Mouse (Mus musculus) adrenal gland, adult 18-20 months (tissue): ENCODE data around the gene Itfg2. TPM values are rescaled to one million over a fixed set of nuclear protein-coding genes. Genes with fewer than 3 reads are reported as not detected.
"Not testable (repeated sequence)": the region's sequence is repeated elsewhere in the genome, so short reads cannot be mapped to it uniquely, and the experiment has no call there.

Experiments used
- DNase-seq, 2 experiments: peaks; one replicate each; pipeline ENCODE4 v3.0.0; 2021 to 2022; ENCODE audit warnings: low spot score in 2 of 2
- total RNA-seq, 2 experiments: library from RNA; stranded (reverse); gene quantifications; 1 replicate in 1 of 2; 2 replicates in 1 of 2; pipeline ENCODE4 v1.2.3; 2021

Gene Itfg2
- total RNA-seq, 2 experiments from 2014 or later: 16.4 to 27.2 TPM

- DNase-seq: no peak
Measured at GRCm38 (mm10) chr6:128389185-128389584, 35.5 kb downstream of the Itfg2 start.

- no peak for DNase-seq
Measured at GRCm38 (mm10) chr6:128385026-128385425, 39.7 kb downstream of the Itfg2 start.

- DNase-seq: no peak
Measured at GRCm38 (mm10) chr6:128383752-128384151, 41.0 kb downstream of the Itfg2 start.

GRCm38 (mm10) chr6:128381254-128381653, 43.5 kb downstream of the Itfg2 start:
- DNase-seq: no peak

- DNase-seq: not testable (repeated sequence)
Measured at GRCm38 (mm10) chr6:128380594-128381167, 44.0 kb downstream of the Itfg2 start.

- no peak for DNase-seq
Measured at GRCm38 (mm10) chr6:128379636-128380035, 45.1 kb downstream of the Itfg2 start.

GRCm38 (mm10) chr6:128376371-128377085, 48.2 kb downstream of the Itfg2 start:
- DNase-seq: no peak

GRCm38 (mm10) chr6:128375192-128375591, 49.5 kb downstream of the Itfg2 start, which contains the start of the genes Tex52 and Gm44596:
TSS of gene Tex52 (plus strand) at chr6:128375456.
TSS of gene Gm44596 (plus strand) at chr6:128375503.
- DNase-seq: no peak

- no peak for DNase-seq
Measured at GRCm38 (mm10) chr6:128370040-128370439, 54.7 kb downstream of the Itfg2 start.

GRCm38 (mm10) chr6:128366466-128366865, 58.3 kb downstream of the Itfg2 start:
- DNase-seq: no peak

GRCm38 (mm10) chr6:128364721-128365120, 60.0 kb downstream of the Itfg2 start:
- DNase-seq: no peak

- DNase-seq: no peak
Measured at GRCm38 (mm10) chr6:128363007-128363825, 61.5 kb downstream of the Itfg2 start.

GRCm38 (mm10) chr6:128362381-128363006, 62.2 kb downstream of the Itfg2 start, which contains the start of the genes Rhno1 and Foxm1:
TSS of gene Rhno1 (minus strand) at chr6:128362911.
TSS of gene Foxm1 (plus strand) at chr6:128362967.
- DNase-seq: peak; percentile 80 to 85

GRCm38 (mm10) chr6:128361901-128362300, 62.8 kb downstream of the Itfg2 start:
- no peak for DNase-seq

Other genes with a start within 250 kb of the Itfg2 start
- gene Tead4, start 124.1 kb downstream of the Itfg2 start, total RNA-seq: 1 to 10 TPM; 2.6 to 3.8 TPM
- 10 to 100 TPM; 22.0 to 36.4 TPM for gene Tulp3, start 69.1 kb downstream of the Itfg2 start, total RNA-seq
- 10 to 100 TPM; 13.9 to 15.3 TPM for gene Rhno1, start 62.0 kb downstream of the Itfg2 start, total RNA-seq
- 1 to 10 TPM; 1.8 to 1.9 TPM for gene Foxm1, start 62.0 kb downstream of the Itfg2 start, total RNA-seq
- not detected for gene Tex52, start 49.5 kb downstream of the Itfg2 start, total RNA-seq
- not detected for gene Gm44596, start 49.4 kb downstream of the Itfg2 start, total RNA-seq
- gene Nrip2, start 25.6 kb downstream of the Itfg2 start, total RNA-seq: 1 to 10 TPM; 2.0 to 2.7 TPM
- gene Fkbp4, start 13.7 kb upstream of the Itfg2 start, total RNA-seq: 100 to 1,000 TPM; 297 to 351 TPM
- gene Pzp, start 101.8 kb upstream of the Itfg2 start, total RNA-seq: under 1 TPM in 1 of 2 experiments, not detected in 1; 0.80 TPM
- gene A2ml1, start 156.7 kb upstream of the Itfg2 start, total RNA-seq: not detected
- not detected for gene Klrb1a, start 198.6 kb upstream of the Itfg2 start, total RNA-seq
- 1 to 10 TPM in 1 of 2 experiments, under 1 TPM in 1; 0.26 to 2.1 TPM for gene Clec2h, start 237.5 kb upstream of the Itfg2 start, total RNA-seq